Mouse (Mus musculus) limb, embryonic 10.5 days (tissue): ENCODE data around the gene Impdh1. TPM values are rescaled to one million over a fixed set of nuclear protein-coding genes. Genes with fewer than 3 reads are reported as not detected.

Experiments used
- DNase-seq: peaks from one replicate; pipeline ENCODE4 v3.0.0-alpha.2; 2017; ENCODE audit warnings: low spot score
- H3K27ac ChIP-seq: fragments of 300-500 bp; sonication (generic); 2 replicates; pipeline ENCODE4 v1.5.1; 2016; ENCODE audit warnings: mild to moderate bottlenecking
- H3K27me3 ChIP-seq: fragments of 300-500 bp; sonication (generic); 2 replicates; pipeline ENCODE4 v1.6.1; 2016; ENCODE audit warnings: low read depth, mild to moderate bottlenecking; ENCODE audit not compliant: poor library complexity, severe bottlenecking
- H3K36me3 ChIP-seq: fragments of 300-500 bp; sonication (generic); 2 replicates; pipeline ENCODE4 v1.6.1; 2016; ENCODE audit warnings: mild to moderate bottlenecking, moderate library complexity
- H3K4me1 ChIP-seq: fragments of 300-500 bp; sonication (generic); 2 replicates; pipeline ENCODE4 v1.6.1; 2016
- H3K4me3 ChIP-seq: fragments of 300-500 bp; sonication (generic); 2 replicates; pipeline ENCODE4 v1.5.1; 2016; ENCODE audit warnings: mild to moderate bottlenecking, moderate library complexity
- H3K9me3 ChIP-seq: fragments of 300-500 bp; sonication (generic); replicated peaks from 2 replicates; pipeline ENCODE4 v1.6.1; 2016; ENCODE audit warnings: mild to moderate bottlenecking
- WGBS: fragments of 180-500 bp; shearing (Covaris S2); methylation state at CpG from one replicate; pipeline ENCODE4 v1.1.7; 2016; 5-methylcytosine and 5-hydroxymethylcytosine counted together
- polyA plus RNA-seq: library from polyadenylated mRNA; unstranded; fragments of >200 nt; fragmentation: Nextera tagmentation; extraction: Ambion mirVana; gene quantifications from 2 replicates; pipeline ENCODE4 v1.2.1, GENCODE M21; 2016

Gene Impdh1
- polyA plus RNA-seq: 56.7 and 66.9 TPM in 2 replicates

- H3K27me3 ChIP-seq: peaks cover 30% of the 10 kb centered on the region
- peaks cover 47% of the 10 kb centered on the region for H3K4me1 ChIP-seq
- no peaks in the 10 kb centered on the region for H3K9me3 ChIP-seq
- DNase-seq: peak; percentile 86
- under 1% methylated on average over 55 of the region's 56 CpGs for WGBS
- peak within 1 kb of the TSS; percentile 76 for H3K4me3 ChIP-seq
- H3K36me3 ChIP-seq: no peaks in the 10 kb centered on the region
- peak within 1 kb of the TSS; percentile 78 for H3K27ac ChIP-seq
Measured at GRCm38 (mm10) chr6:29215881-29216501, at the start of gene Impdh1. Gene Impdh1 (minus strand): TSS chr6:29216364.

- DNase-seq: no peak
- no peak overlapping the region for H3K27ac ChIP-seq
- H3K4me1 ChIP-seq: no peaks in the 10 kb centered on the region
- H3K27me3 ChIP-seq: no peaks in the 10 kb centered on the region
- no peaks in the 10 kb centered on the region for H3K9me3 ChIP-seq
- no peak overlapping the region for H3K4me3 ChIP-seq
- H3K36me3 ChIP-seq: no peaks in the 10 kb centered on the region
- 68% methylated on average over 3 of the region's 3 CpGs for WGBS
Measured at GRCm38 (mm10) chr6:29264456-29264781, 48.3 kb upstream of the Impdh1 start.

- Histone ChIP-seq H3K27me3 (no peaks in the 10 kb centered on the region), H3K4me1 (no peaks in the 10 kb centered on the region), H3K4me3 (no peak overlapping the region), H3K9me3 (no peaks in the 10 kb centered on the region), H3K27ac (no peak overlapping the region), H3K36me3 (no peaks in the 10 kb centered on the region)
- DNase-seq: no peak
- 73% methylated on average over 6 of the region's 6 CpGs for WGBS
Measured at GRCm38 (mm10) chr6:29263650-29264455, 47.7 kb upstream of the Impdh1 start.

- DNase-seq: no peak
- Histone ChIP-seq H3K9me3 (no peaks in the 10 kb centered on the region), H3K36me3 (no peaks in the 10 kb centered on the region), H3K27me3 (no peaks in the 10 kb centered on the region), H3K4me1 (peaks cover under 1% of the 10 kb centered on the region), H3K27ac (no peak overlapping the region), H3K4me3 (no peak overlapping the region)
- WGBS: 82% methylated on average over 5 of the region's 5 CpGs
Measured at GRCm38 (mm10) chr6:29261831-29262230, 45.7 kb upstream of the Impdh1 start.

- no peak for DNase-seq
- Histone ChIP-seq H3K9me3 (no peaks in the 10 kb centered on the region), H3K4me1 (peaks cover 12% of the 10 kb centered on the region), H3K36me3 (no peaks in the 10 kb centered on the region), H3K27me3 (no peaks in the 10 kb centered on the region), H3K27ac (no peak overlapping the region), H3K4me3 (no peak overlapping the region)
- WGBS: 88% methylated on average over 1 of the region's 1 CpGs
Measured at GRCm38 (mm10) chr6:29259418-29259817, 43.3 kb upstream of the Impdh1 start.

- Histone ChIP-seq H3K27me3 (no peaks in the 10 kb centered on the region), H3K4me1 (peaks cover 6% of the 10 kb centered on the region; the same call in 1 of the 2 replicates), H3K9me3 (no peaks in the 10 kb centered on the region), H3K4me3 (no peak overlapping the region), H3K36me3 (no peaks in the 10 kb centered on the region), H3K27ac (no peak overlapping the region)
- no peak for DNase-seq
- whole genome bisulfite sequencing: 60% methylated on average over 4 of the region's 4 CpGs
Measured at GRCm38 (mm10) chr6:29247072-29247471, 30.9 kb upstream of the Impdh1 start.

- Histone ChIP-seq H3K27ac (no peak overlapping the region), H3K4me1 (peaks cover 6% of the 10 kb centered on the region; the same call in 1 of the 2 replicates), H3K9me3 (no peaks in the 10 kb centered on the region), H3K36me3 (no peaks in the 10 kb centered on the region), H3K27me3 (no peaks in the 10 kb centered on the region), H3K4me3 (no peak overlapping the region)
- no peak for DNase-seq
- WGBS: 60% methylated on average over 5 of the region's 5 CpGs
Measured at GRCm38 (mm10) chr6:29246585-29246984, 30.4 kb upstream of the Impdh1 start.

- WGBS: 80% methylated on average over 3 of the region's 3 CpGs
- no peaks in the 10 kb centered on the region for H3K9me3 ChIP-seq
- DNase-seq: no peak
Measured at GRCm38 (mm10) chr6:29246183-29246582, 30.0 kb upstream of the Impdh1 start.

GRCm38 (mm10) chr6:29245272-29246120, 29.3 kb upstream of the Impdh1 start:
- 79% methylated on average over 14 of the region's 14 CpGs for WGBS
- H3K27ac ChIP-seq: no peak overlapping the region
- DNase-seq: no peak

More at GRCm38 (mm10) chr6:29246183-29246582, 30.0 kb upstream of the Impdh1 start:
- H3K27me3 ChIP-seq: no peaks in the 10 kb centered on the region
- H3K36me3 ChIP-seq: no peaks in the 10 kb centered on the region
- H3K27ac ChIP-seq: no peak overlapping the region
- peaks cover 6% of the 10 kb centered on the region; the same call in 1 of the 2 replicates for H3K4me1 ChIP-seq
- no peak overlapping the region for H3K4me3 ChIP-seq

GRCm38 (mm10) chr6:29242265-29242664, 26.1 kb upstream of the Impdh1 start:
- no peaks in the 10 kb centered on the region for H3K27me3 ChIP-seq

More at GRCm38 (mm10) chr6:29245272-29246120, 29.3 kb upstream of the Impdh1 start:
- no peak overlapping the region for H3K4me3 ChIP-seq
- H3K27me3 ChIP-seq: no peaks in the 10 kb centered on the region
- H3K9me3 ChIP-seq: no peaks in the 10 kb centered on the region
- H3K4me1 ChIP-seq: peaks cover 6% of the 10 kb centered on the region; the same call in 1 of the 2 replicates
- no peaks in the 10 kb centered on the region for H3K36me3 ChIP-seq

GRCm38 (mm10) chr6:29241697-29242096, 25.5 kb upstream of the Impdh1 start:
- Histone ChIP-seq H3K9me3 (no peaks in the 10 kb centered on the region), H3K4me3 (no peak overlapping the region), H3K27me3 (no peaks in the 10 kb centered on the region), H3K36me3 (no peaks in the 10 kb centered on the region), H3K27ac (no peak overlapping the region), H3K4me1 (peaks cover 6% of the 10 kb centered on the region; the same call in 1 of the 2 replicates)
- DNase-seq: no peak
- 50% methylated on average over 2 of the region's 2 CpGs for WGBS

More at GRCm38 (mm10) chr6:29242265-29242664, 26.1 kb upstream of the Impdh1 start:
- Histone ChIP-seq H3K9me3 (no peaks in the 10 kb centered on the region), H3K27ac (no peak overlapping the region), H3K36me3 (no peaks in the 10 kb centered on the region), H3K4me1 (peaks cover 6% of the 10 kb centered on the region; the same call in 1 of the 2 replicates), H3K4me3 (no peak overlapping the region)
- WGBS: 53% methylated on average over 1 of the region's 1 CpGs
- DNase-seq: no peak

GRCm38 (mm10) chr6:29240806-29241205, 24.6 kb upstream of the Impdh1 start:
- DNase-seq: peak; percentile 50
- Histone ChIP-seq H3K36me3 (no peaks in the 10 kb centered on the region), H3K27ac (no peak overlapping the region), H3K4me1 (peaks cover 3% of the 10 kb centered on the region; the same call in 1 of the 2 replicates), H3K9me3 (no peaks in the 10 kb centered on the region), H3K4me3 (no peak overlapping the region), H3K27me3 (no peaks in the 10 kb centered on the region)
- 44% methylated on average over 2 of the region's 2 CpGs for WGBS
